Mouse (Mus musculus) liver, embryonic 14.5 days (tissue): ENCODE results near the gene Capns2. TPM values are rescaled to one million over a fixed set of nuclear protein-coding genes. Genes with fewer than 3 reads are reported as not detected.

ENCODE experiments used
- ATAC-seq: fragments of 200-750 bp; cut with Nextera tagmentation; 2 replicates; pipeline ENCODE4 v1.8.0; 2017; ENCODE audit warnings: moderate number of reproducible peaks, mild to moderate bottlenecking, moderate library complexity; ENCODE audit not compliant: insufficient read depth
- DNase-seq, 3 experiments: peaks; one replicate each; pipeline ENCODE4 v3.0.0-alpha.2; 2012 to 2013; ENCODE audit warnings: low read depth in 3 of 3, low spot score in 3 of 3
- H3K27ac ChIP-seq: fragments of 300-500 bp; sonication (generic); 2 replicates; pipeline ENCODE4 v1.5.1; 2014; ENCODE audit warnings: moderate library complexity, mild to moderate bottlenecking, control low read depth, inconsistent platforms
- H3K27me3 ChIP-seq: fragments of 300-500 bp; sonication (generic); 2 replicates; pipeline ENCODE4 v1.6.1; 2014; ENCODE audit warnings: mild to moderate bottlenecking, low read length, moderate library complexity; ENCODE audit not compliant: control insufficient read depth, insufficient read depth
- H3K36me3 ChIP-seq: fragments of 300-500 bp; sonication (generic); replicated peaks from 2 replicates; pipeline ENCODE4 v1.6.1; 2014; ENCODE audit warnings: low read depth; ENCODE audit not compliant: control insufficient read depth, insufficient read depth
- H3K4me1 ChIP-seq, 2 experiments: fragments of 200-500 bp in 1 of 2; fragments of 300-500 bp in 1 of 2; sonication (generic) in 1 of 2; replicated peaks; 2 replicates each; pipeline ENCODE4 v1.6.1; 2012 to 2014; ENCODE audit warnings: antibody characterized with exemption in 1 of 2, inconsistent platforms in 1 of 2, low read length in 1 of 2; ENCODE audit not compliant: control insufficient read depth in 2 of 2, insufficient read depth in 2 of 2
- H3K4me2 ChIP-seq: fragments of 300-500 bp; sonication (generic); 2 replicates; pipeline ENCODE4 v1.6.1; 2014; ENCODE audit warnings: low read depth, mild to moderate bottlenecking, control low read depth, moderate library complexity
- H3K4me3 ChIP-seq, 2 experiments: fragments of 200-500 bp in 1 of 2; fragments of 300-500 bp in 1 of 2; sonication (generic) in 1 of 2; 2 replicates each; pipeline ENCODE4 v1.5.1; 2012 to 2014; ENCODE audit warnings: low read depth in 2 of 2, low read length in 2 of 2, mild to moderate bottlenecking in 2 of 2, control low read depth in 1 of 2, inconsistent platforms in 1 of 2, moderate library complexity in 1 of 2; ENCODE audit not compliant: insufficient read depth in 1 of 2
- H3K9ac ChIP-seq: fragments of 300-500 bp; sonication (generic); replicated peaks from 2 replicates; pipeline ENCODE4 v1.6.1; 2014; ENCODE audit warnings: mild to moderate bottlenecking, control low read depth, moderate library complexity
- H3K9me3 ChIP-seq: fragments of 300-500 bp; sonication (generic); 2 replicates; pipeline ENCODE4 v1.6.1; 2016; ENCODE audit warnings: low read length, mixed read lengths; ENCODE audit not compliant: control insufficient read depth
- CTCF ChIP-seq: IDR thresholded peaks from 2 replicates; pipeline ENCODE4 v1.5.1; 2016; ENCODE audit warnings: antibody characterized with exemption, low read depth, control low read depth
- EP300 ChIP-seq: IDR thresholded peaks from 2 replicates; pipeline ENCODE4 v1.6.1; 2016; ENCODE audit warnings: antibody characterized with exemption, low read depth
- WGBS: fragments of 180-500 bp; shearing (Covaris S2); extraction: QIAGEN DNeasy Blood & Tissue Kit; methylation state at CpG from one replicate; pipeline ENCODE4 v1.1.7; 2014; ENCODE audit not compliant: insufficient replicate concordance; 5-methylcytosine and 5-hydroxymethylcytosine counted together
- polyA plus RNA-seq, 2 experiments: library from polyadenylated mRNA; depleted of rRNA in 1 of 2; stranded (reverse) in 1 of 2; unstranded in 1 of 2; fragments of >200 nt; fragmentation: Nextera tagmentation in 1 of 2; extraction: Ambion mirVana in 1 of 2; gene quantifications; 2 replicates each; pipeline versions ENCODE4 v1.2.1 to v1.2.3; 2012 to 2014

Gene Capns2
- polyA plus RNA-seq, 2 experiments, result 0.11 TPM; not detected in 1

GRCm38 (mm10) chr8:92895053-92895452 is 6.2 kb upstream of the Capns2 start:
- ATAC-seq (no peak), DNase-seq (no peak)
- no peak overlapping the region for H3K27ac ChIP-seq
- no peak overlapping the region for H3K4me2 ChIP-seq
- H3K4me1 ChIP-seq, result no peaks in the 10 kb centered on the region
- no peaks in the 10 kb centered on the region for H3K36me3 ChIP-seq
- H3K4me3 ChIP-seq, result no peak overlapping the region
- WGBS, result 70% methylated on average over 7 of the region's 7 CpGs
- no peak overlapping the region for H3K9ac ChIP-seq
- no peaks in the 10 kb centered on the region for H3K9me3 ChIP-seq
- H3K27me3 ChIP-seq, result no peaks in the 10 kb centered on the region
- TF ChIP-seq CTCF, result no peak
- no peak for TF ChIP-seq EP300

- no peak for DNase-seq
- WGBS, result 63% methylated on average over 1 of the region's 1 CpGs
Measured at GRCm38 (mm10) chr8:92896056-92896455, 5.2 kb upstream of the Capns2 start.

GRCm38 (mm10) chr8:92896611-92897010 is 4.6 kb upstream of the Capns2 start:
- H3K27me3 ChIP-seq, result no peaks in the 10 kb centered on the region
- no peak overlapping the region for H3K27ac ChIP-seq
- WGBS, result 62% methylated on average over 5 of the region's 5 CpGs
- H3K4me3 ChIP-seq, result no peak overlapping the region
- H3K4me2 ChIP-seq, result no peak overlapping the region
- H3K9ac ChIP-seq, result no peak overlapping the region
- ATAC-seq, result no peak
- no peak for TF ChIP-seq CTCF
- DNase-seq, result no peak
- H3K4me1 ChIP-seq, result no peaks in the 10 kb centered on the region
- no peaks in the 10 kb centered on the region for H3K9me3 ChIP-seq
- no peaks in the 10 kb centered on the region for H3K36me3 ChIP-seq

More at GRCm38 (mm10) chr8:92896056-92896455, 5.2 kb upstream of the Capns2 start:
- no peak overlapping the region for H3K27ac ChIP-seq
- H3K4me2 ChIP-seq, result no peak overlapping the region
- no peaks in the 10 kb centered on the region for H3K36me3 ChIP-seq
- no peak for ATAC-seq
- TF ChIP-seq CTCF (no peak), EP300 (no peak)
- H3K27me3 ChIP-seq, result no peaks in the 10 kb centered on the region
- no peak overlapping the region for H3K9ac ChIP-seq
- no peaks in the 10 kb centered on the region for H3K9me3 ChIP-seq
- H3K4me1 ChIP-seq, result no peaks in the 10 kb centered on the region
- no peak overlapping the region for H3K4me3 ChIP-seq

- Histone ChIP-seq H3K4me3 (no peak overlapping the region), H3K4me2 (no peak overlapping the region), H3K4me1 (no peaks in the 10 kb centered on the region), H3K27me3 (no peaks in the 10 kb centered on the region), H3K9ac (no peak overlapping the region), H3K36me3 (no peaks in the 10 kb centered on the region), H3K27ac (no peak overlapping the region), H3K9me3 (no peaks in the 10 kb centered on the region)
- TF ChIP-seq CTCF (no peak), EP300 (no peak)
- WGBS, result 54% methylated on average over 4 of the region's 4 CpGs
- DNase-seq (no peak), ATAC-seq (no peak)
Measured at GRCm38 (mm10) chr8:92897794-92898193, 3.4 kb upstream of the Capns2 start.

GRCm38 (mm10) chr8:92899590-92899989 is 1.6 kb upstream of the Capns2 start:
- 77% methylated on average over 9 of the region's 9 CpGs for WGBS
- DNase-seq (no peak), ATAC-seq (no peak)
- no peak overlapping the region for H3K4me2 ChIP-seq
- no peak overlapping the region for H3K4me3 ChIP-seq
- H3K9ac ChIP-seq, result no peak overlapping the region
- no peaks in the 10 kb centered on the region for H3K27me3 ChIP-seq
- no peaks in the 10 kb centered on the region for H3K9me3 ChIP-seq
- TF ChIP-seq EP300, result no peak
- TF ChIP-seq CTCF, result no peak
- H3K27ac ChIP-seq, result no peak overlapping the region
- no peaks in the 10 kb centered on the region for H3K4me1 ChIP-seq
- H3K36me3 ChIP-seq, result no peaks in the 10 kb centered on the region
